ENCODE assay signal across 20 mouse cellular contexts in the genomic region with DNA sequence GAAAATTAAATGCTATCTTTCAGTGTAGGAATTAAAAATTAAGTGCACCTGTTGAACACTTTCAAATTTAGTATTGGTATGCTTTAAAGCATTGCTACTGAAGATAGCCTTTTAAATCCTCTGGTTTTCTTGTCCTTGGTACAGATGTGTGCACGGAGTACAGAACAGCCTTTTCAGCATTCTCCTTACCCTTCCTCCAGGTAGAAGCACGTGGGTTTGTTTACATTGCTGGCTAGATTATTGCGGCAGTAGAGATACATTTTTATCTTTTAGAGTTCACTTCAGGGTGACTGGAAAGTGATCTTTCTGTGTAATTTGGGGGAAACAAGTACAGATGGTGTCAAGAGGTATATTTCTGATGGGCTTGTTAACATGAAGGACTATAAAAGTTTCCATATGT.
DNase-seq lines count a peak whose midpoint lies in the region; ATAC-seq and TF ChIP-seq lines count a peak whose summit lies in the region.
"Had no signal": no experiment of that assay in that cellular context is flagged by ENCODE, and none has a peak within 500 bp of the region (broad histone marks: within the 10 kb centered on the region; RNA-seq: fewer than 3 reads in every experiment).

No protein-coding gene starts in this region.

- no peak overlapping the region for H3K9ac ChIP-seq in intestine, embryonic 14.5 days (ENCODE audit: low read length)
- no peak overlapping the region for H3K9ac ChIP-seq in intestine, postnatal 0 days (ENCODE audit: low read depth, low read length)
- no peak overlapping the region for H3K9ac ChIP-seq in liver, embryonic 14.5 days (replicated peaks)
- no peak overlapping the region for H3K9ac ChIP-seq in midbrain, postnatal 0 days (replicated peaks; ENCODE audit: low read length, poor library complexity, severe bottlenecking)
- H3K9ac ChIP-seq in forebrain, embryonic 15.5 days (replicated peaks): no peak overlapping the region
- H3K9ac ChIP-seq: embryonic facial prominence, embryonic 13.5 days; heart, embryonic 15.5 days; hindbrain, embryonic 13.5 days had no signal

- H3K27ac ChIP-seq in intestine, embryonic 14.5 days (ENCODE audit: low read depth): no peak overlapping the region
- no peak overlapping the region for H3K27ac ChIP-seq in intestine, postnatal 0 days (ENCODE audit: low read depth, low read length)
- H3K27ac ChIP-seq in liver, embryonic 14.5 days: no peak overlapping the region; the same call in 1 of the 2 replicates
- no peak overlapping the region for H3K27ac ChIP-seq in midbrain, postnatal 0 days (ENCODE audit: low read depth, low read length)
- no peak overlapping the region for H3K27ac ChIP-seq in forebrain, embryonic 15.5 days (replicated peaks)
- H3K27ac ChIP-seq: embryonic facial prominence, embryonic 13.5 days; forebrain, embryonic 10.5 days; heart, embryonic 10.5 days; heart, embryonic 15.5 days; hindbrain, embryonic 13.5 days had no signal

- WGBS in intestine, embryonic 14.5 days: 23% methylated on average over 3 of the region's 3 CpGs
- 15% methylated on average over 3 of the region's 3 CpGs for WGBS in intestine, postnatal 0 days
- 25% methylated on average over 3 of the region's 3 CpGs for WGBS in liver, embryonic 14.5 days (ENCODE audit: insufficient replicate concordance)
- 91% methylated on average over 3 of the region's 3 CpGs for WGBS in midbrain, postnatal 0 days
- WGBS in forebrain, embryonic 15.5 days: 88% methylated on average over 3 of the region's 3 CpGs

- H3K4me2 ChIP-seq in intestine, embryonic 14.5 days (ENCODE audit: low read length): no peak overlapping the region
- no peak overlapping the region for H3K4me2 ChIP-seq in intestine, postnatal 0 days (replicated peaks; ENCODE audit: low read depth)
- H3K4me2 ChIP-seq in liver, embryonic 14.5 days (ENCODE audit: low read depth): no peak overlapping the region
- H3K4me2 ChIP-seq in midbrain, postnatal 0 days (ENCODE audit: low read depth, low read length, poor library complexity, severe bottlenecking): no peak overlapping the region
- no peak overlapping the region for H3K4me2 ChIP-seq in forebrain, embryonic 15.5 days (replicated peaks)
- H3K4me2 ChIP-seq: embryonic facial prominence, embryonic 13.5 days; heart, embryonic 15.5 days; hindbrain, embryonic 13.5 days had no signal

- H3K4me3 ChIP-seq in intestine, embryonic 14.5 days (ENCODE audit: low read depth, low read length): no peak overlapping the region
- no peak overlapping the region for H3K4me3 ChIP-seq in intestine, postnatal 0 days (ENCODE audit: low read depth, low read length)
- no peak overlapping the region for H3K4me3 ChIP-seq in liver, embryonic 14.5 days (ENCODE audit: insufficient read depth in 1 of 2, low read depth in 2 of 2, low read length in 2 of 2)
- no peak overlapping the region for H3K4me3 ChIP-seq in midbrain, postnatal 0 days (ENCODE audit: low read depth, low read length)
- H3K4me3 ChIP-seq in forebrain, embryonic 15.5 days: no peak overlapping the region
- H3K4me3 ChIP-seq: embryonic facial prominence, embryonic 13.5 days; forebrain, embryonic 10.5 days; heart, embryonic 10.5 days; heart, embryonic 15.5 days; hindbrain, embryonic 13.5 days had no signal

- no peak for DNase-seq in intestine, embryonic 14.5 days (ENCODE audit: low spot score)
- DNase-seq in liver, embryonic 14.5 days (ENCODE audit: low read depth in 3 of 3, low spot score in 3 of 3): no peak
- DNase-seq in midbrain, postnatal 0 days (ENCODE audit: low spot score): no peak
- DNase-seq in adrenal gland, adult 18-20 months (ENCODE audit: low spot score in 2 of 2): no peak
- DNase-seq: adrenal gland, postnatal 14 days; cerebellum, adult 11-12 months; cerebellum, adult 9-10 months; cerebellum, postnatal 36 days; gastrocnemius, postnatal 36 days; heart, adult 18-20 months; heart, postnatal 14 days had no signal

- H3K9me3 ChIP-seq in intestine, embryonic 14.5 days (ENCODE audit: control insufficient read depth, low read length): no peaks in the 10 kb centered on the region
- H3K9me3 ChIP-seq in intestine, postnatal 0 days (ENCODE audit: control insufficient read depth): no peaks in the 10 kb centered on the region
- H3K9me3 ChIP-seq in liver, embryonic 14.5 days (ENCODE audit: control insufficient read depth, low read length): no peaks in the 10 kb centered on the region
- no peaks in the 10 kb centered on the region for H3K9me3 ChIP-seq in midbrain, postnatal 0 days (ENCODE audit: low read length)
- no peaks in the 10 kb centered on the region for H3K9me3 ChIP-seq in forebrain, embryonic 15.5 days
- H3K9me3 ChIP-seq: embryonic facial prominence, embryonic 13.5 days; forebrain, embryonic 10.5 days; heart, embryonic 10.5 days; heart, embryonic 15.5 days; hindbrain, embryonic 13.5 days had no signal

- ATAC-seq in intestine, embryonic 14.5 days (replicated peaks; ENCODE audit: low FRiP score, low TSS enrichment, low read depth): 0 out of 2 replicates have a peak, but pooled peaks have one; percentile 36
- ATAC-seq in intestine, postnatal 0 days: no peak
- peak; percentile 53 for ATAC-seq in erythroid progenitor cell, adult 5-6 weeks (replicated peaks; ENCODE audit: low FRiP score, poor library complexity, severe bottlenecking)
- peak; percentile 17; the same call in 1 of the 2 replicates for ATAC-seq in liver, embryonic 14.5 days (ENCODE audit: insufficient read depth)
- no peak for ATAC-seq in midbrain, postnatal 0 days (ENCODE audit: low FRiP score)
- no peak for ATAC-seq in forebrain, embryonic 15.5 days (replicated peaks)
- ATAC-seq: forebrain, embryonic 14.5 days had no signal

- no peaks in the 10 kb centered on the region for H3K27me3 ChIP-seq in intestine, embryonic 14.5 days (replicated peaks; ENCODE audit: control insufficient read depth, insufficient read depth, low read length)
- no peaks in the 10 kb centered on the region for H3K27me3 ChIP-seq in intestine, postnatal 0 days (replicated peaks; ENCODE audit: control insufficient read depth, insufficient read depth, low read length)
- no peaks in the 10 kb centered on the region for H3K27me3 ChIP-seq in liver, embryonic 14.5 days (ENCODE audit: control insufficient read depth, insufficient read depth, low read length)
- no peaks in the 10 kb centered on the region for H3K27me3 ChIP-seq in midbrain, postnatal 0 days (ENCODE audit: insufficient read depth, low read length)
- no peaks in the 10 kb centered on the region for H3K27me3 ChIP-seq in forebrain, embryonic 15.5 days
- H3K27me3 ChIP-seq: embryonic facial prominence, embryonic 13.5 days; heart, embryonic 15.5 days; hindbrain, embryonic 13.5 days had no signal

- H3K36me3 ChIP-seq in intestine, embryonic 14.5 days (ENCODE audit: control insufficient read depth, insufficient read depth, low read length): no peaks in the 10 kb centered on the region
- no peaks in the 10 kb centered on the region for H3K36me3 ChIP-seq in intestine, postnatal 0 days (ENCODE audit: control insufficient read depth, insufficient read depth)
- H3K36me3 ChIP-seq in liver, embryonic 14.5 days (replicated peaks; ENCODE audit: control insufficient read depth, insufficient read depth, low read depth): no peaks in the 10 kb centered on the region
- H3K36me3 ChIP-seq in midbrain, postnatal 0 days (ENCODE audit: insufficient read depth, low read length): no peaks in the 10 kb centered on the region
- H3K36me3 ChIP-seq in forebrain, embryonic 15.5 days: no peaks in the 10 kb centered on the region
- H3K36me3 ChIP-seq: embryonic facial prominence, embryonic 13.5 days; forebrain, embryonic 10.5 days; heart, embryonic 10.5 days; heart, embryonic 15.5 days; hindbrain, embryonic 13.5 days had no signal

- TF ChIP-seq CTCF in intestine, postnatal 0 days (IDR thresholded peaks at IDR 0.05; ENCODE audit: low read depth): no peak
- no peak for TF ChIP-seq CTCF in liver, embryonic 14.5 days (IDR thresholded peaks at IDR 0.05; ENCODE audit: low read depth)
- TF ChIP-seq CTCF in midbrain, postnatal 0 days (IDR thresholded peaks at IDR 0.05): no peak

- TF ChIP-seq EP300 in liver, embryonic 14.5 days (IDR thresholded peaks at IDR 0.05; ENCODE audit: low read depth): no peak

- no peaks in the 10 kb centered on the region; the same call in 1 of the 2 replicates for H3K4me1 ChIP-seq in intestine, embryonic 14.5 days (replicated peaks; ENCODE audit: control insufficient read depth, insufficient read depth, low read length)
- no peaks in the 10 kb centered on the region for H3K4me1 ChIP-seq in intestine, postnatal 0 days (replicated peaks; ENCODE audit: control insufficient read depth, insufficient read depth, low read length)
- H3K4me1 ChIP-seq in liver, embryonic 14.5 days (replicated peaks; ENCODE audit: control insufficient read depth in 2 of 2, insufficient read depth in 2 of 2, low read length in 1 of 2): peaks cover 19 to 20% of the 10 kb centered on the region in 2 experiments
- H3K4me1 ChIP-seq in midbrain, postnatal 0 days (ENCODE audit: insufficient read depth, low read length): no peaks in the 10 kb centered on the region
- no peaks in the 10 kb centered on the region for H3K4me1 ChIP-seq in forebrain, embryonic 15.5 days
- H3K4me1 ChIP-seq: embryonic facial prominence, embryonic 13.5 days; forebrain, embryonic 10.5 days; heart, embryonic 10.5 days; heart, embryonic 15.5 days; hindbrain, embryonic 13.5 days had no signal

Comparison
In these comparisons a context has a peak if more than half of its experiments do, and no peak if none do; other contexts are left out.
1. ATAC-seq: peak in intestine, embryonic 14.5 days (single experiment), erythroid progenitor cell, adult 5-6 weeks (single experiment) and liver, embryonic 14.5 days (single experiment); none in intestine, postnatal 0 days (single experiment), midbrain, postnatal 0 days (single experiment) and forebrain, embryonic 15.5 days (single experiment).